In the genomic region with DNA sequence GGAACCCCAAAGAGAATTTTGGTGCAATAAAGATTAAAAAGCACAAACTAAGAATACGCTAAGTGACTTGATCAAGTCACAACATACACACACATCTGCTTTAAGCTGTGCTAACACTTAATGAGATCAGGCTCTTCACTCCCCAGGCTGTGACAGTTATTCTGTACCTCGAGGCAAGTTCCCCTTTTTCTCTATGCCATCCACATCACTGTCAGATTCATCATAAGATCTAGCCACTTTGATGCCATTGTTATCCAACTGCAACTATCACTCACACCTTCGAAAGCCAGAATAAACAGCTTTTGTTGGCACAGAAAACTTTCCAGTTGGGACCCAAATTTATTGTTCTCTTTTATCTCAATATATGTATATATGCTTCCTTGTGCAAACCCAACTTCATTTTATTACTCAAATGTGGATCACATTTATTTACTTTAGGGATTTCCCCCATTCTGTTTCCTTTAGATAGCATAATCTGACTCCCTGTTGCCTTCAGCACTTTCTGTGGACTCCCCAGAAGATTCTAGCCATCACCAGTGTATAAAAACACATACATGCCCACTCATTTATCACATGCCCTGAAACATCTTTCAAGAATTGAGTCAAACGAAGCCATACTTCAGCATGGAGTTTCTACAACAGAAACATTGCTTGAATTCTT, we compare ENCODE assay signal across 26 mouse cellular contexts.
"Had no signal": no experiment of that assay in that cellular context is flagged by ENCODE, and none has a peak within 500 bp of the region (broad histone marks: within the 10 kb centered on the region; RNA-seq: fewer than 3 reads in every experiment).

No protein-coding gene starts in this region.

- H3K27ac ChIP-seq: heart, embryonic 10.5 days; hindbrain, embryonic 10.5 days; hindbrain, embryonic 12.5 days; hindbrain, embryonic 14.5 days; intestine, embryonic 15.5 days; kidney, embryonic 15.5 days; kidney, postnatal 0 days; limb, embryonic 13.5 days; limb, embryonic 15.5 days; liver, embryonic 12.5 days had no signal

- H3K4me1 ChIP-seq: heart, embryonic 10.5 days; heart, embryonic 12.5 days; hindbrain, embryonic 10.5 days; hindbrain, embryonic 12.5 days; intestine, embryonic 15.5 days; kidney, embryonic 15.5 days; limb, embryonic 15.5 days; liver, embryonic 12.5 days had no signal

- H3K36me3 ChIP-seq: heart, embryonic 10.5 days; heart, embryonic 12.5 days; hindbrain, embryonic 10.5 days; hindbrain, embryonic 12.5 days; intestine, embryonic 15.5 days; kidney, embryonic 15.5 days; limb, embryonic 13.5 days; limb, embryonic 15.5 days; liver, embryonic 12.5 days had no signal

- H3K27me3 ChIP-seq: heart, embryonic 12.5 days; hindbrain, embryonic 12.5 days; intestine, embryonic 15.5 days; kidney, embryonic 15.5 days; limb, embryonic 13.5 days; limb, embryonic 15.5 days; liver, embryonic 12.5 days had no signal

- H3K4me3 ChIP-seq: heart, embryonic 10.5 days; heart, embryonic 12.5 days; hindbrain, embryonic 10.5 days; hindbrain, embryonic 12.5 days; intestine, embryonic 15.5 days; kidney, embryonic 15.5 days; limb, embryonic 13.5 days; limb, embryonic 15.5 days; liver, embryonic 12.5 days had no signal

- H3K9me3 ChIP-seq: heart, embryonic 10.5 days; heart, embryonic 12.5 days; hindbrain, embryonic 10.5 days; hindbrain, embryonic 12.5 days; intestine, embryonic 15.5 days; kidney, embryonic 15.5 days; limb, embryonic 13.5 days; limb, embryonic 15.5 days; liver, embryonic 12.5 days had no signal

- ATAC-seq: hindbrain, embryonic 16.5 days; inflammation-experienced regulatory T-cells, adult 6 months; intestine, embryonic 15.5 days; intestine, postnatal 0 days; liver, embryonic 12.5 days had no signal

- DNase-seq: gastrocnemius, postnatal 14 days; gastrocnemius, postnatal 36 days; heart, adult 18-20 months; heart, postnatal 10 days; heart, postnatal 4 days; kidney, adult 18-20 months; kidney, adult 8-10 months; kidney, postnatal 14 days; kidney, postnatal 36 days; layer of hippocampus, adult 9-11 months; layer of hippocampus, postnatal 36 days; left cerebral cortex, postnatal 4 days had no signal
